Mouse (Mus musculus) lung, adult 2 months (tissue): Measurements from ENCODE around the gene Prkar2b. TPM values are rescaled to one million over a fixed set of nuclear protein-coding genes. Genes with fewer than 3 reads are reported as not detected.

ENCODE experiments used
- DNase-seq: peaks from one replicate; pipeline ENCODE4 v3.0.0; 2022
- H3K4me1 ChIP-seq: fragments of 200-500 bp; 2 replicates; pipeline ENCODE4 v1.6.1; 2011; ENCODE audit warnings: low read length; ENCODE audit not compliant: control insufficient read depth, insufficient read depth
- H3K4me3 ChIP-seq: fragments of 200-500 bp; replicated peaks from 2 replicates; pipeline ENCODE3; 2011; ENCODE audit warnings: low read depth, mild to moderate bottlenecking, control low read depth, low read length; ENCODE audit errors: extremely low read depth
- CTCF ChIP-seq: fragments of 200-500 bp; IDR thresholded peaks from 2 replicates; pipeline ENCODE4 v1.5.1; 2011; ENCODE audit warnings: mild to moderate bottlenecking, low read length, control low read depth; ENCODE audit not compliant: insufficient read depth
- POLR2A ChIP-seq: fragments of 200-500 bp; IDR thresholded peaks from 2 replicates; pipeline ENCODE4 v1.6.1; 2011; ENCODE audit warnings: low read depth, mild to moderate bottlenecking, control low read depth, low read length, borderline replicate concordance; ENCODE audit errors: extremely low read depth
- WGBS: fragments of 180-500 bp; shearing (Covaris S2); methylation state at CpG from one replicate; pipeline ENCODE4 v1.1.7; 2018; 5-methylcytosine and 5-hydroxymethylcytosine counted together
- polyA plus RNA-seq: library from polyadenylated mRNA; depleted of rRNA; stranded (reverse); fragments of >200 nt; gene quantifications from 2 replicates; pipeline ENCODE4 v1.2.3, GENCODE M21; 2012; rRNA removed

Prkar2b gene
- polyA plus RNA-seq, 1 experiment, result 10.9 TPM

GRCm38 (mm10) chr12:31916691-31917090 lies 144.4 kb downstream of the Prkar2b start:
- WGBS, result 92% methylated on average over 5 of the region's 5 CpGs
- DNase-seq, result no peak
- TF ChIP-seq CTCF, result no peak
- no peak for TF ChIP-seq POLR2A
- Histone ChIP-seq H3K4me3 (no peak overlapping the region), H3K4me1 (peaks cover 4% of the 10 kb centered on the region; the same call in 1 of the 2 replicates)

GRCm38 (mm10) chr12:31913614-31914013 lies 147.5 kb downstream of the Prkar2b start:
- 30% methylated on average over 4 of the region's 4 CpGs for WGBS
- Histone ChIP-seq H3K4me3 (no peak overlapping the region), H3K4me1 (peaks cover 4% of the 10 kb centered on the region; the same call in 1 of the 2 replicates)
- TF ChIP-seq POLR2A (no peak), CTCF (no peak)
- no peak for DNase-seq

- no peak for DNase-seq
- H3K4me3 ChIP-seq, result no peak overlapping the region
- peaks cover 4% of the 10 kb centered on the region; the same call in 1 of the 2 replicates for H3K4me1 ChIP-seq
- WGBS, result 87% methylated on average over 6 of the region's 6 CpGs
- TF ChIP-seq POLR2A (no peak), CTCF (no peak)
Measured at GRCm38 (mm10) chr12:31912966-31913551, 148.0 kb downstream of the Prkar2b start.

Other genes starting within 250 kb of the Prkar2b start
- 51.4 and 72.6 TPM in 2 replicates for gene Hbp1, start 110.8 kb downstream of the Prkar2b start, polyA plus RNA-seq
- gene Pik3cg, start 147.4 kb upstream of the Prkar2b start, polyA plus RNA-seq, result 3.2 and 4.9 TPM in 2 replicates